Mouse (Mus musculus) cortical plate, adult 2 months (tissue): Measurements from ENCODE around the gene Spdef. TPM values are rescaled to one million over a fixed set of nuclear protein-coding genes. Genes with fewer than 3 reads are reported as not detected.

Experiments used
- H3K27ac ChIP-seq: fragments of 200-500 bp; 2 replicates; pipeline ENCODE4 v1.5.1; 2012; ENCODE audit warnings: low read length, control low read depth, inconsistent platforms; ENCODE audit not compliant: insufficient read depth
- H3K4me1 ChIP-seq: fragments of 200-500 bp; 2 replicates; pipeline ENCODE4 v1.6.1; 2011; ENCODE audit warnings: low read length; ENCODE audit not compliant: control insufficient read depth, insufficient read depth
- H3K4me3 ChIP-seq: fragments of 200-500 bp; 2 replicates; pipeline ENCODE4 v1.5.1; 2011; ENCODE audit warnings: mild to moderate bottlenecking, low read length, control low read depth; ENCODE audit not compliant: insufficient read depth
- CTCF ChIP-seq: fragments of 200-500 bp; IDR thresholded peaks from 2 replicates; pipeline ENCODE4 v1.5.1; 2011; ENCODE audit warnings: mild to moderate bottlenecking, control low read depth, low read length; ENCODE audit not compliant: insufficient read depth; ENCODE audit errors: extremely low read depth
- POLR2A ChIP-seq: fragments of 200-500 bp; IDR thresholded peaks from 2 replicates; pipeline ENCODE4 v1.6.1; 2011; ENCODE audit warnings: mild to moderate bottlenecking, low read length, control low read depth; ENCODE audit not compliant: insufficient read depth; ENCODE audit errors: extremely low read depth
- polyA plus RNA-seq: library from polyadenylated mRNA; depleted of rRNA; stranded (reverse); fragments of >200 nt; gene quantifications from 2 replicates; pipeline ENCODE4 v1.2.3, GENCODE M21; 2012

Spdef gene
- polyA plus RNA-seq, 1 experiment, result 0.61 TPM

- no peak overlapping the region for H3K4me3 ChIP-seq
- peaks cover 3% of the 10 kb centered on the region for H3K4me1 ChIP-seq
- TF ChIP-seq CTCF (no peak), POLR2A (no peak; the same call in 1 of the 2 replicates)
- H3K27ac ChIP-seq, result peak overlapping the region; percentile 79
These were observed 20.6 kb downstream of the Spdef start for GRCm38 (mm10) chr17:27707954-27708661.

GRCm38 (mm10) chr17:27705661-27706060, 23.1 kb downstream of the Spdef start:
- Histone ChIP-seq H3K4me3 (no peak overlapping the region), H3K4me1 (peaks cover 4% of the 10 kb centered on the region)
- no peak for TF ChIP-seq CTCF
- no peak for TF ChIP-seq POLR2A

GRCm38 (mm10) chr17:27703961-27704621, 24.7 kb downstream of the Spdef start:
- H3K27ac ChIP-seq, result no peak overlapping the region
- TF ChIP-seq CTCF, result no peak
- no peak for TF ChIP-seq POLR2A
- no peak overlapping the region for H3K4me3 ChIP-seq
- H3K4me1 ChIP-seq, result peaks cover 15% of the 10 kb centered on the region

More at GRCm38 (mm10) chr17:27705661-27706060, 23.1 kb downstream of the Spdef start:
- no peak overlapping the region for H3K27ac ChIP-seq

- Histone ChIP-seq H3K4me3 (no peak overlapping the region), H3K27ac (no peak overlapping the region), H3K4me1 (peaks cover 14% of the 10 kb centered on the region)
- TF ChIP-seq POLR2A (no peak), CTCF (peak; percentile 37)
These were observed 26.2 kb downstream of the Spdef start for GRCm38 (mm10) chr17:27702518-27702917.

- TF ChIP-seq POLR2A, result no peak
- TF ChIP-seq CTCF, result no peak
- Histone ChIP-seq H3K27ac (no peak overlapping the region), H3K4me3 (no peak overlapping the region), H3K4me1 (peaks cover 14% of the 10 kb centered on the region)
These were observed 26.9 kb downstream of the Spdef start for GRCm38 (mm10) chr17:27701856-27702255.

GRCm38 (mm10) chr17:27700812-27701211, 27.9 kb downstream of the Spdef start:
- Histone ChIP-seq H3K4me1 (peaks cover 14% of the 10 kb centered on the region), H3K27ac (no peak overlapping the region), H3K4me3 (no peak overlapping the region)
- TF ChIP-seq CTCF (no peak), POLR2A (no peak)

GRCm38 (mm10) chr17:27699641-27700244, 29.0 kb downstream of the Spdef start:
- H3K27ac ChIP-seq, result no peak overlapping the region
- H3K4me3 ChIP-seq, result no peak overlapping the region
- no peak for TF ChIP-seq CTCF
- TF ChIP-seq POLR2A, result no peak
- peaks cover 14% of the 10 kb centered on the region for H3K4me1 ChIP-seq

GRCm38 (mm10) chr17:27690993-27691693, 37.6 kb downstream of the Spdef start:
- Histone ChIP-seq H3K4me1 (peaks cover 5% of the 10 kb centered on the region), H3K27ac (no peak overlapping the region), H3K4me3 (no peak overlapping the region)
- TF ChIP-seq CTCF (no peak), POLR2A (no peak)

GRCm38 (mm10) chr17:27686395-27686794, 42.4 kb downstream of the Spdef start:
- H3K27ac ChIP-seq, result no peak overlapping the region
- H3K4me3 ChIP-seq, result peak overlapping the region; percentile 82
- no peak for TF ChIP-seq POLR2A
- TF ChIP-seq CTCF, result no peak
- peaks cover 8% of the 10 kb centered on the region for H3K4me1 ChIP-seq
